Mouse (Mus musculus) hindbrain, embryonic 13.5 days (tissue): ENCODE results near the gene Pxt1. TPM values are rescaled to one million over a fixed set of nuclear protein-coding genes. Genes with fewer than 3 reads are reported as not detected.

ENCODE experiments used
- ATAC-seq: fragments of 200-750 bp; cut with Nextera tagmentation; 2 replicates; pipeline ENCODE4 v1.8.0; 2017; ENCODE audit warnings: moderate TSS enrichment; ENCODE audit not compliant: low FRiP score
- H3K27ac ChIP-seq: fragments of 300-500 bp; sonication (generic); 2 replicates; pipeline ENCODE4 v1.5.1; 2015; ENCODE audit warnings: inconsistent platforms, mild to moderate bottlenecking, moderate library complexity
- H3K27me3 ChIP-seq: fragments of 300-500 bp; sonication (generic); 2 replicates; pipeline ENCODE4 v1.6.1; 2015; ENCODE audit warnings: mild to moderate bottlenecking, inconsistent platforms
- H3K36me3 ChIP-seq: fragments of 300-500 bp; sonication (generic); 2 replicates; pipeline ENCODE4 v1.6.1; 2015; ENCODE audit warnings: mild to moderate bottlenecking, inconsistent platforms
- H3K4me1 ChIP-seq: fragments of 300-500 bp; sonication (generic); replicated peaks from 2 replicates; pipeline ENCODE4 v1.6.1; 2015; ENCODE audit warnings: inconsistent platforms
- H3K4me2 ChIP-seq: fragments of 300-500 bp; sonication (generic); 2 replicates; pipeline ENCODE4 v1.6.1; 2015; ENCODE audit warnings: inconsistent platforms, mild to moderate bottlenecking, moderate library complexity
- H3K4me3 ChIP-seq: fragments of 300-500 bp; sonication (generic); 2 replicates; pipeline ENCODE4 v1.5.1; 2015; ENCODE audit warnings: mild to moderate bottlenecking, inconsistent platforms
- H3K9ac ChIP-seq: fragments of 300-500 bp; sonication (generic); 2 replicates; pipeline ENCODE4 v1.6.1; 2015; ENCODE audit warnings: mild to moderate bottlenecking, inconsistent platforms
- H3K9me3 ChIP-seq: fragments of 300-500 bp; sonication (generic); 2 replicates; pipeline ENCODE4 v1.6.1; 2016; ENCODE audit warnings: inconsistent platforms
- WGBS: fragments of 180-500 bp; shearing (Covaris S2); methylation state at CpG from one replicate; pipeline ENCODE4 v1.1.7; 2015; 5-methylcytosine and 5-hydroxymethylcytosine counted together
- polyA plus RNA-seq: library from polyadenylated mRNA; unstranded; fragments of >200 nt; fragmentation: Nextera tagmentation; extraction: Ambion mirVana; gene quantifications from 2 replicates; pipeline ENCODE4 v1.2.1, GENCODE M21; 2015

The Pxt1 gene
- polyA plus RNA-seq, 1 experiment from 2014 or later: not detected

GRCm38 (mm10) chr17:28940776-28941555, 2.7 kb downstream of the Pxt1 start:
- no peak for ATAC-seq

GRCm38 (mm10) chr17:28936622-28937345, 6.9 kb downstream of the Pxt1 start:
- Histone ChIP-seq H3K4me1 (no peaks in the 10 kb centered on the region), H3K27ac (no peak overlapping the region), H3K27me3 (no peaks in the 10 kb centered on the region), H3K4me3 (no peak overlapping the region), H3K4me2 (no peak overlapping the region), H3K9ac (no peak overlapping the region), H3K9me3 (no peaks in the 10 kb centered on the region), H3K36me3 (no peaks in the 10 kb centered on the region)
- 83% methylated on average over 10 of the region's 10 CpGs for WGBS
- no peak for ATAC-seq

More at GRCm38 (mm10) chr17:28940776-28941555, 2.7 kb downstream of the Pxt1 start:
- Histone ChIP-seq H3K9me3 (no peaks in the 10 kb centered on the region), H3K4me1 (no peaks in the 10 kb centered on the region), H3K4me2 (no peak overlapping the region), H3K27ac (no peak overlapping the region), H3K36me3 (no peaks in the 10 kb centered on the region), H3K27me3 (no peaks in the 10 kb centered on the region), H3K4me3 (no peak overlapping the region), H3K9ac (no peak overlapping the region)
- 87% methylated on average over 25 of the region's 25 CpGs for whole genome bisulfite sequencing

GRCm38 (mm10) chr17:28936133-28936532, 7.5 kb downstream of the Pxt1 start:
- Histone ChIP-seq H3K9ac (no peak overlapping the region), H3K4me2 (no peak overlapping the region), H3K9me3 (no peaks in the 10 kb centered on the region), H3K36me3 (no peaks in the 10 kb centered on the region), H3K4me3 (no peak overlapping the region), H3K27me3 (no peaks in the 10 kb centered on the region), H3K4me1 (no peaks in the 10 kb centered on the region), H3K27ac (no peak overlapping the region)
- 94% methylated on average over 7 of the region's 7 CpGs for WGBS
- ATAC-seq: no peak

- Histone ChIP-seq H3K4me1 (peaks cover 13% of the 10 kb centered on the region), H3K36me3 (no peaks in the 10 kb centered on the region), H3K9ac (peak overlapping the region; percentile 43; the same call in 1 of the 2 replicates), H3K27me3 (no peaks in the 10 kb centered on the region), H3K9me3 (no peaks in the 10 kb centered on the region), H3K4me3 (no peak overlapping the region), H3K4me2 (no peak overlapping the region), H3K27ac (no peak overlapping the region)
- ATAC-seq: no peak
- 75% methylated on average over 19 of the region's 19 CpGs for WGBS
Measured at GRCm38 (mm10) chr17:28934120-28934916, 9.3 kb downstream of the Pxt1 start.

- Histone ChIP-seq H3K9me3 (no peaks in the 10 kb centered on the region), H3K4me3 (no peak overlapping the region), H3K27me3 (no peaks in the 10 kb centered on the region), H3K4me2 (no peak overlapping the region), H3K9ac (no peak overlapping the region), H3K27ac (no peak overlapping the region), H3K36me3 (no peaks in the 10 kb centered on the region), H3K4me1 (peaks cover 13% of the 10 kb centered on the region)
- WGBS: 89% methylated on average over 4 of the region's 4 CpGs
- no peak for ATAC-seq
Measured at GRCm38 (mm10) chr17:28932274-28932673, 11.4 kb downstream of the Pxt1 start.

- Histone ChIP-seq H3K27me3 (no peaks in the 10 kb centered on the region), H3K9ac (no peak overlapping the region), H3K36me3 (no peaks in the 10 kb centered on the region), H3K4me2 (no peak overlapping the region), H3K9me3 (no peaks in the 10 kb centered on the region), H3K4me1 (peaks cover 13% of the 10 kb centered on the region), H3K4me3 (no peak overlapping the region), H3K27ac (no peak overlapping the region)
- 91% methylated on average over 18 of the region's 18 CpGs for WGBS
- ATAC-seq: no peak
Measured at GRCm38 (mm10) chr17:28931436-28932211, 12.0 kb downstream of the Pxt1 start.

- 22% methylated on average over 14 of the region's 14 CpGs for WGBS
- peak overlapping the region; percentile 26; the same call in 1 of the 2 replicates for H3K4me2 ChIP-seq
- ATAC-seq: peak; percentile 87
Measured at GRCm38 (mm10) chr17:28930392-28931074, 13.1 kb downstream of the Pxt1 start.

GRCm38 (mm10) chr17:28929369-28929768, 14.3 kb downstream of the Pxt1 start:
- 89% methylated on average over 4 of the region's 4 CpGs for WGBS
- H3K9ac ChIP-seq: no peak overlapping the region
- no peaks in the 10 kb centered on the region for H3K36me3 ChIP-seq
- H3K4me2 ChIP-seq: no peak overlapping the region
- no peak for ATAC-seq
- H3K27ac ChIP-seq: no peak overlapping the region
- H3K9me3 ChIP-seq: no peaks in the 10 kb centered on the region
- peaks cover 16% of the 10 kb centered on the region for H3K4me1 ChIP-seq
- H3K4me3 ChIP-seq: no peak overlapping the region
- no peaks in the 10 kb centered on the region for H3K27me3 ChIP-seq

More at GRCm38 (mm10) chr17:28930392-28931074, 13.1 kb downstream of the Pxt1 start:
- Histone ChIP-seq H3K9ac (no peak overlapping the region; the same call in 1 of the 2 replicates), H3K9me3 (no peaks in the 10 kb centered on the region), H3K36me3 (no peaks in the 10 kb centered on the region), H3K4me1 (peaks cover 16% of the 10 kb centered on the region), H3K27me3 (no peaks in the 10 kb centered on the region), H3K27ac (peak overlapping the region; percentile 78), H3K4me3 (no peak overlapping the region)

- H3K9me3 ChIP-seq: no peaks in the 10 kb centered on the region
- ATAC-seq: no peak
- WGBS: 82% methylated on average over 9 of the region's 9 CpGs
- peaks cover 16% of the 10 kb centered on the region for H3K4me1 ChIP-seq
- no peak overlapping the region for H3K4me3 ChIP-seq
- H3K27me3 ChIP-seq: no peaks in the 10 kb centered on the region
- H3K27ac ChIP-seq: no peak overlapping the region
- no peak overlapping the region for H3K4me2 ChIP-seq
- no peak overlapping the region for H3K9ac ChIP-seq
- H3K36me3 ChIP-seq: no peaks in the 10 kb centered on the region
Measured at GRCm38 (mm10) chr17:28928004-28928403, 15.6 kb downstream of the Pxt1 start.

- no peak for ATAC-seq
- Histone ChIP-seq H3K27me3 (no peaks in the 10 kb centered on the region), H3K9me3 (no peaks in the 10 kb centered on the region), H3K4me3 (no peak overlapping the region), H3K36me3 (no peaks in the 10 kb centered on the region), H3K27ac (no peak overlapping the region), H3K9ac (no peak overlapping the region), H3K4me2 (no peak overlapping the region), H3K4me1 (peaks cover 16% of the 10 kb centered on the region)
- WGBS: 52% methylated on average over 15 of the region's 15 CpGs
Measured at GRCm38 (mm10) chr17:28926866-28927635, 16.6 kb downstream of the Pxt1 start.

- no peak for ATAC-seq
- peaks cover 16% of the 10 kb centered on the region for H3K4me1 ChIP-seq
- no peak overlapping the region for H3K4me2 ChIP-seq
- no peak overlapping the region for H3K9ac ChIP-seq
- H3K27ac ChIP-seq: no peak overlapping the region
- H3K9me3 ChIP-seq: no peaks in the 10 kb centered on the region
- H3K36me3 ChIP-seq: no peaks in the 10 kb centered on the region
- H3K4me3 ChIP-seq: no peak overlapping the region
- 15% methylated on average over 13 of the region's 13 CpGs for WGBS
- H3K27me3 ChIP-seq: no peaks in the 10 kb centered on the region
Measured at GRCm38 (mm10) chr17:28926380-28926779, 17.3 kb downstream of the Pxt1 start.
